Mouse (Mus musculus): Measurements from ENCODE around the gene Fuom.

DNA sequence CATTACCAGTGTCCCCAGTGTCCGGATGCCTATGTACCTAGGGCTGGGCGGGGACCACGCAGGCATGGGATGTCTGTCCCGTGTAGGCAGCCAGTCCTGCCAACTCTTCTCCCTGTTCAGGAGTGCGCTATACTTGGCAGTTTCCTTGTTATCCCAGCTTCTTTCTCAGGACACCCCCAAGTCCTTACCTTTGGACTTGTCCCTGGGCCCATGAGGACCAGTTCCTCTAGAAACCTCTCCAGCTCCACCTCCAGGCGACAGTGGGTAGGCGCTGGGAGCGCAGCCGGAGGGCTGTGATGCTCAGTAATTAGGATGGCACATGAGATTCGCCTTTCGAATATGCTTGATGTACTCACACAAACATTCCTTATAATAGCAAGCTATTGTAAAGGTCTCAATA, 39.9 kb downstream of the Fuom start:
- TF ChIP-seq CTCF (IDR thresholded peaks at IDR 0.05; ENCODE audit: low read depth) (peak; percentile 45; the same call in 1 of the 2 replicates), EP300 (IDR thresholded peaks at IDR 0.05; ENCODE audit: low read depth) (no peak)
